Mouse (Mus musculus) embryonic fibroblast, embryonic 13.5 days (primary cell): Measurements from ENCODE around the gene Nox3.

Source experiments
- CTCF ChIP-seq: IDR thresholded peaks from 2 replicates; pipeline ENCODE4 v1.5.1; 2011; ENCODE audit warnings: mild to moderate bottlenecking, control low read depth, low read length, moderate library complexity, borderline replicate concordance; ENCODE audit not compliant: insufficient read depth
- POLR2A ChIP-seq: IDR thresholded peaks from 2 replicates; pipeline ENCODE4 v1.6.1; 2011; ENCODE audit warnings: low read depth, mild to moderate bottlenecking, control low read depth, low read length, moderate library complexity

GRCm38 (mm10) chr17:3615553-3615952 lies 80.5 kb downstream of the Nox3 start:
- no peak for TF ChIP-seq CTCF
- TF ChIP-seq POLR2A, result no peak
